Mouse (Mus musculus): ENCODE results near the gene Mpst.

GRCm38 (mm10) chr15:78369641-78370040 lies 36.6 kb upstream of the Mpst start:
- TF ChIP-seq POLR2A (IDR thresholded peaks at IDR 0.05; ENCODE audit: control insufficient read depth in 1 of 2, insufficient read depth in 1 of 2, low read depth in 1 of 2, low read length in 2 of 2, poor library complexity in 1 of 2) (no peak), ZC3H11A (IDR thresholded peaks at IDR 0.05; ENCODE audit: low read depth, low read length) (no peak), EP300 (IDR thresholded peaks at IDR 0.05; ENCODE audit: low read depth in 1 of 2, low read length in 2 of 2) (no peak), CTCF (IDR thresholded peaks at IDR 0.05 in 2 of 3, conservative IDR thresholded peaks at IDR 0.05 in 1 of 3; ENCODE audit: control insufficient read depth in 1 of 3, insufficient read depth in 1 of 3, low read depth in 2 of 3, low read length in 3 of 3, poor library complexity in 1 of 3, severe bottlenecking in 1 of 3) (no peak), ZNF384 (IDR thresholded peaks at IDR 0.05; ENCODE audit: low read depth, low read length) (no peak), E2F4 (IDR thresholded peaks at IDR 0.05; ENCODE audit: borderline replicate concordance, low read depth, low read length) (no peak), CHD2 (IDR thresholded peaks at IDR 0.05; ENCODE audit: low read length) (no peak), POLR2AphosphoS2 (IDR thresholded peaks at IDR 0.05; ENCODE audit: low read length) (no peak), RAD21 (IDR thresholded peaks at IDR 0.05; ENCODE audit: low read depth, low read length) (no peak)
